Mouse (Mus musculus): ENCODE measurements around the gene Stac3. TPM values are rescaled to one million over a fixed set of nuclear protein-coding genes. Genes with fewer than 3 reads are reported as not detected.

Stac3 gene
- polyA plus RNA-seq, 1 experiment from 2014 or later, result 1.1 TPM

GRCm38 (mm10) chr10:127488856-127489255 lies 12.6 kb upstream of the Stac3 start:
- WGBS, result 90% methylated on average over 7 of the region's 7 CpGs

GRCm38 (mm10) chr10:127490160-127491127 lies 11.0 kb upstream of the Stac3 start:
- Histone ChIP-seq H3K36me3 (ENCODE audit: poor library complexity, severe bottlenecking) (peaks cover 92% of the 10 kb centered on the region), H3K27ac (peak overlapping the region; percentile 40), H3K9me3 (replicated peaks) (no peaks in the 10 kb centered on the region), H3K27me3 (no peaks in the 10 kb centered on the region), H3K4me1 (no peaks in the 10 kb centered on the region), H3K4me2 (no peak overlapping the region), H3K9ac (no peak overlapping the region), H3K4me3 (no peak overlapping the region)
- WGBS, result 83% methylated on average over 18 of the region's 18 CpGs
- ATAC-seq, result no peak

More at GRCm38 (mm10) chr10:127488856-127489255, 12.6 kb upstream of the Stac3 start:
- ATAC-seq, result no peak
- Histone ChIP-seq H3K27ac (no peak overlapping the region), H3K36me3 (ENCODE audit: poor library complexity, severe bottlenecking) (peaks cover 92% of the 10 kb centered on the region), H3K4me1 (no peaks in the 10 kb centered on the region), H3K4me3 (no peak overlapping the region), H3K27me3 (no peaks in the 10 kb centered on the region), H3K4me2 (no peak overlapping the region), H3K9ac (no peak overlapping the region), H3K9me3 (replicated peaks) (no peaks in the 10 kb centered on the region)

DNA sequence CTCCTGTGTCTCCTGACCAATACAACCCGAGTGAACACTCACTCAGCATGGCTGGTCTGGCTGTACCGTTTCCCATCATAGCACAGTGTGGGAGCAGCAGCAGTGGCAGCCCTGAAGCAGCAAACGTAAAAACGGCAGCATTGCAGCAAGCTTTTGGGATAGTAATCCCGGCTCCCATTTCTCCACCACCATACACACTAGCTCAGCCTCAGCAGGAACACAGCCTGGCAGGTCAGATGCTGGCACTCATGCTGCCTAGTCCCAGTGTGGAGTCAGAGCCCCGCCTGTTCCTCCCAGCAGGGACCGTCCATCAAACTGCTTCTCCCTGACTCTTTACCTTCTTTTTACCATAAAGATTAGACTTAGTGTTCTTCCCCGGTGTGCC lies 10.4 kb upstream of the Stac3 start:
- no peak overlapping the region for H3K9ac ChIP-seq
- no peaks in the 10 kb centered on the region for H3K27me3 ChIP-seq
- peaks cover 93% of the 10 kb centered on the region for H3K36me3 ChIP-seq (ENCODE audit: poor library complexity, severe bottlenecking)
- H3K4me2 ChIP-seq, result no peak overlapping the region
- H3K9me3 ChIP-seq (replicated peaks), result no peaks in the 10 kb centered on the region
- WGBS, result 69% methylated on average over 8 of the region's 8 CpGs
- H3K4me1 ChIP-seq, result no peaks in the 10 kb centered on the region
- no peak overlapping the region for H3K4me3 ChIP-seq
- peak overlapping the region; percentile 32 for H3K27ac ChIP-seq
- no peak for ATAC-seq

DNA sequence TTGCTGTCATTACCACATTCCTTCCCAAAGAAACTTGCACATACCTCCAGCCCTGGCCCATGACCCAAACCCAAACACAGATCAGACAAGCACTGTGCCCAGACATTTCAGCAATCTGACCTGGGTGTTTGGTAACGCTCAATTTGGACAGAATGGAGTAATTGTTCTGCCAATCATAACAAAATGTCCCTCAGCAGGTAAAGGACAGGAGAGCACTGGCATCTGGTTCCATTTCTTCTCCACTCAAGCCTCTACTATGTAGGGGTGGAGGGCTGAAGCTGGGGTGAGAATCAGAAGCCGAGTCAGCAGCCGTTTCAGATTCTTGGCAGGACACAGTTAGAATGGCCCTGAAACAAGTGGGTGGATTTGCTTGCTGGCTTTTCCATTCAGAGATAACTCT lies 9.4 kb upstream of the Stac3 start:
- H3K36me3 ChIP-seq (ENCODE audit: poor library complexity, severe bottlenecking), result peaks cover 95% of the 10 kb centered on the region
- no peak for ATAC-seq
- no peaks in the 10 kb centered on the region for H3K27me3 ChIP-seq
- H3K9ac ChIP-seq, result no peak overlapping the region
- H3K4me2 ChIP-seq, result no peak overlapping the region
- no peak overlapping the region for H3K27ac ChIP-seq
- no peaks in the 10 kb centered on the region for H3K4me1 ChIP-seq
- 92% methylated on average over 3 of the region's 3 CpGs for whole genome bisulfite sequencing
- no peaks in the 10 kb centered on the region for H3K9me3 ChIP-seq (replicated peaks)
- H3K4me3 ChIP-seq, result no peak overlapping the region

DNA sequence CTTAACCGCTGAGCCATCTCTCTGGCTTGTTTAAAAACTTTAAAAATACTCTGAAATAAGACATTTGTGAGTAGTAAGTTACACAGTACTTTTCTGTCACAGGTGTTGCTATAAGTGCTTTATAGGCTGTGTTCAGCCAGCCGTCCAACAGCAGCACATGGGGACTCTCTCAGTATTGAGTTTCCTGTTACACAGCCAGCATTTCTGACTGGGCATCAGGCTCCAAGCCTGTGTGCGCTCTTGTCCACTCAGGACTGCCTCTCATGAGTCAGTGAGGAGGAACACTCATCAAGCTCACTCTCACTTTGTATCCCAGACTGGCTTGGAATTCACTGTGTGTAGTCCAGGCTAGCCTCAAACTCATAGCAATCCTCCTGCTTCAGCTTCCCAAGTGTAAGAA lies 5.3 kb upstream of the Stac3 start:
- no peak overlapping the region for H3K9ac ChIP-seq
- peaks cover 91% of the 10 kb centered on the region for H3K36me3 ChIP-seq (ENCODE audit: poor library complexity, severe bottlenecking)
- no peaks in the 10 kb centered on the region for H3K4me1 ChIP-seq
- 95% methylated on average over 3 of the region's 3 CpGs for WGBS
- no peaks in the 10 kb centered on the region for H3K27me3 ChIP-seq
- no peak overlapping the region for H3K4me3 ChIP-seq
- no peak overlapping the region for H3K27ac ChIP-seq
- H3K9me3 ChIP-seq (replicated peaks), result no peaks in the 10 kb centered on the region
- no peak overlapping the region for H3K4me2 ChIP-seq
- no peak for ATAC-seq

DNA sequence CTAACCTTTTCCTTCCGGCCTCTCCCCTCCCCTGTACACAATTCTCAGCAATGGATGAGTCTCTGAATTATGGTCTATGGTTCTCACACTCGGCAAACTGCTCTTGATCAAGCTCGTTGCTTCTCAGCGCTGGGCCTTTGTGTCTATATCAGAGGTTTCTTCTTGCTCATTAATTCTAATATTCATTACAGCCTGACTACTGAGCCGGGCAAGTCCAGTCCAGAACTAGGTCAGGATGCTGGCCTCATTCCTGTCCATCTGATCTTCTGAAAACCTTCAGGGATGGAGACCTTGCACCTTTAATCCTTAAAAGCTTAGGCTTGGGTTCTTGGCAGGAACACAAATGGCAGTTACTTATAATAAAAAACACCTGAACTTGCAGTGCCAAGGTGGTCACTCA lies 2.0 kb upstream of the Stac3 start:
- H3K4me1 ChIP-seq, result no peaks in the 10 kb centered on the region
- H3K27ac ChIP-seq, result no peak overlapping the region
- WGBS, result 81% methylated on average over 5 of the region's 5 CpGs
- no peaks in the 10 kb centered on the region for H3K27me3 ChIP-seq
- ATAC-seq, result no peak
- H3K4me3 ChIP-seq, result no peak overlapping the region
- H3K9me3 ChIP-seq (replicated peaks), result no peaks in the 10 kb centered on the region
- H3K9ac ChIP-seq, result no peak overlapping the region
- H3K36me3 ChIP-seq (ENCODE audit: poor library complexity, severe bottlenecking), result peaks cover 70% of the 10 kb centered on the region
- no peak overlapping the region for H3K4me2 ChIP-seq

DNA sequence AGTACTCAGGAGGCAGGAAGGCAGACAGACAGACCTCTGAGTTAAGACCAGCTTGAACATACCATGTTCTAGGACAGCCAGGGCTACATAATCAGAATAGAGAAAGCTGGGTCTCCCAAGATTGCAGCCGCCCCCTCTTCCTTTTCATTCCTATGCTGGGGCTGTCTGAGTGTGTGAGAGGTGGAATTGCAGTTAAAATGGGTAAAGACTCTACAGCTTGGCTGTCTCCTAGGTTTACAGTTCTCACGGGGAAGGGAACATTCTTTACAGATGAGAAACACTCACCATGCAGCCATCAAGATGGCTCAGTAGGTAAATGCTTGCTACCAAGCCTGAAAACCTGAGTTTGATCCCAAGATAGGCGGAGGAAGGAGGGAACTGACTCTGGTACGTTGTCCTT lies 1.4 kb upstream of the Stac3 start:
- no peak for ATAC-seq
- 87% methylated on average over 4 of the region's 4 CpGs for WGBS

GRCm38 (mm10) chr10:127508239-127508638 lies 6.8 kb downstream of the Stac3 start:
- no peak overlapping the region for H3K9ac ChIP-seq
- peaks cover 51% of the 10 kb centered on the region for H3K4me1 ChIP-seq
- H3K36me3 ChIP-seq (ENCODE audit: poor library complexity, severe bottlenecking), result peaks cover 6% of the 10 kb centered on the region; the same call in 1 of the 2 replicates
- H3K4me3 ChIP-seq, result peak overlapping the region; percentile 38; the same call in 1 of the 2 replicates
- peak overlapping the region; percentile 89 for H3K4me2 ChIP-seq
- H3K9me3 ChIP-seq (replicated peaks), result no peaks in the 10 kb centered on the region
- H3K27ac ChIP-seq, result peak overlapping the region; percentile 98; the same call in 1 of the 2 replicates
- ATAC-seq, result no peak
- 2% methylated on average over 15 of the region's 15 CpGs for WGBS
- H3K27me3 ChIP-seq, result peaks cover 15% of the 10 kb centered on the region

More for the DNA sequence above, 1.4 kb upstream of the Stac3 start:
- H3K27ac ChIP-seq, result no peak overlapping the region
- H3K9me3 ChIP-seq (replicated peaks), result no peaks in the 10 kb centered on the region
- no peak overlapping the region for H3K4me3 ChIP-seq
- no peaks in the 10 kb centered on the region for H3K4me1 ChIP-seq
- no peak overlapping the region for H3K9ac ChIP-seq
- no peaks in the 10 kb centered on the region for H3K27me3 ChIP-seq
- peaks cover 65% of the 10 kb centered on the region for H3K36me3 ChIP-seq (ENCODE audit: poor library complexity, severe bottlenecking)
- no peak overlapping the region for H3K4me2 ChIP-seq

- Histone ChIP-seq H3K9me3 (replicated peaks) (no peaks in the 10 kb centered on the region), H3K9ac (peak overlapping the region; percentile 59), H3K4me2 (peak overlapping the region; percentile 89), H3K36me3 (ENCODE audit: poor library complexity, severe bottlenecking) (no peaks in the 10 kb centered on the region), H3K4me3 (peak overlapping the region; percentile 38), H3K27me3 (peaks cover 21% of the 10 kb centered on the region), H3K4me1 (peaks cover 61% of the 10 kb centered on the region), H3K27ac (peak overlapping the region; percentile 98)
- ATAC-seq, result peak; percentile 71
- under 1% methylated on average over 35 of the region's 35 CpGs for WGBS
Observed at GRCm38 (mm10) chr10:127509051-127509836, 7.8 kb downstream of the Stac3 start.

DNA sequence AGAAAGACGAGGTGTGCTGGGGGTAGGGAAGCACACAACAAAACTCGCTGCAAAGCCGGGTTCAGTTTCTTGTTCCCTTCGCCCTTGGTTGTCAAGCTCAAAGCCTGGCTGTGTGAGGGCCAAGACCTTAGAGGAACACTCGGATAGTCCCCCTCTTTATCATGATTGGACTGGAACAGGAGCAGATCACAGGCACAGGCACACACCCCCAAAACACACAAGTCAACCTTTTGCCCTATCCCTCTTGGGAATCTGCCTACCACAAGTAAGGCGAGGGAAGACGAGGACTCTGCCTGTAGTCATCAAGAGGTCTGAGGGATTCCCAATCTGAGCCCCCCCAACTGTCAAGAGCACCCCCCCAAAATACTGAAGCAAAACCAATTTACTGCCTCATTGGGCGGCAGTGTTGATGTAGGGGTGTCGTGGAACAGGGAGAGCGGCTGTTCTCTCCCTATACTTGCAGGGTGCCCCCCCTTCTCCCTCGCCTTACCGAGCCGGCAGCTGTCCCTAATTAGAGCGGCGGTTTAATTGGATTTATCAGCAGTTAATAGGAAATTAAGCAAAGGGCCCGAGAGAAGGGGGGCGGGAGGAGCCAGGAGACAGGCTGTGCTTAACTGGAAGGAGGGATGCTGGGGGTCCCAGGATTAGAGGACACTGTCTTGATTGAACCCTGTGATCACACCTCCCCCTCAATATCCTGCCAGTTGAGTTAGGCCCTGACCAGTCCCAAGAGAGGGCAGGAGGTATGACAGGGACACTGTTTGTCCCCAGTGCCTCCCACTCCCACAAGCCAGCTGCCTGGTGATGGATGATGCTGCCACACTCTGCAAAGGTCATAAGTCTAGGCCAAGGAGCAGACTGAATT lies 8.6 kb downstream of the Stac3 start:
- peak overlapping the region; percentile 98 for H3K27ac ChIP-seq
- peaks cover 69% of the 10 kb centered on the region for H3K4me1 ChIP-seq
- no peaks in the 10 kb centered on the region for H3K36me3 ChIP-seq (ENCODE audit: poor library complexity, severe bottlenecking)
- ATAC-seq, result peak; percentile 28
- peak overlapping the region; percentile 59 for H3K9ac ChIP-seq
- under 1% methylated on average over 17 of the region's 17 CpGs for WGBS
- peak overlapping the region; percentile 89 for H3K4me2 ChIP-seq
- H3K9me3 ChIP-seq (replicated peaks), result no peaks in the 10 kb centered on the region
- H3K27me3 ChIP-seq, result peaks cover 29% of the 10 kb centered on the region
- peak overlapping the region; percentile 38 for H3K4me3 ChIP-seq

DNA sequence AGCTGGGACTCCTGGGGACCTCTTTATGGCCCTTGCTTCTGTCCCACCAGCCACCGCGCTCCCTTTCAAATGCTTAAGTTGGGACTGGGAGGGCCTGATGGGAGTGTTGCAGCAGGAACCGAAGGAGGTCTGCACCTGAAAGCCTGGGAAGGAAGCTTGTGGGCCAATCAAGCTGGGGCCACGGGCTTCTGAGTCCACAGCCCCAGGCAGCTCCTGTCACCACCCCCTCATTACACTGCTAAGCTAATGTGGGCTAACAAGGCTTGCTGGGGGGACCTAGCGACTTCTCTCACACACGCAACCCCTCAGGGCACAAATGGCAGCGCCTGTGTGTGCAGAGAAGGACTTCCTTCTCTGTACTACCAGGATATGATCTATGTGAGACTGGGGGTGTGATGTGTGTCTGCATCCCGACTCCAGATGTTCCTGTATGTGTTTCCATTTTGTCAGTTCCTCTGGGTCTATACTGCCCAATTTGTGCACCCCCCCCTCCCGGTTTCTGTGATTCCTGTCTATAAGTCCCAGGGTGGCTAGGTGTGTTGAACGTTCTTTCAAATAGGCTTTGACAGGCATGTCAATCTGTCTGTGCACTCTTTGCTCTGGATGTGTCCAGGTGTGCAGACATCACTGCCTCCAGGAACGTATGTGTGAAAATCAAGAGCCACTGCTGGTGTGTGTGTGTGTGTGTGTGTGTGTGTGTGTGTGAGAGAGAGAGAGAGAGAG lies 9.6 kb downstream of the Stac3 start:
- Histone ChIP-seq H3K4me1 (peaks cover 79% of the 10 kb centered on the region), H3K4me3 (peak overlapping the region; percentile 45), H3K9ac (peak overlapping the region; percentile 77), H3K27me3 (peaks cover 39% of the 10 kb centered on the region), H3K27ac (peak overlapping the region; percentile 98), H3K4me2 (peak overlapping the region; percentile 89), H3K36me3 (ENCODE audit: poor library complexity, severe bottlenecking) (no peaks in the 10 kb centered on the region), H3K9me3 (replicated peaks) (no peaks in the 10 kb centered on the region)
- no peak for ATAC-seq
- WGBS, result 4% methylated on average over 11 of the region's 11 CpGs
